Mouse (Mus musculus): Measurements from ENCODE around the gene Fbxo3. TPM values are rescaled to one million over a fixed set of nuclear protein-coding genes. Genes with fewer than 3 reads are reported as not detected.
"Not testable (repeated sequence)": the region's sequence is repeated elsewhere in the genome, so short reads cannot be mapped to it uniquely, and the experiment has no call there.

The Fbxo3 gene
- total RNA-seq (2021), result 10 to 100 TPM; 79.7 to 80.7 TPM
- long read RNA-seq, experiment 1, full-length matches to known transcripts, result 64 of 90 reads
- long read RNA-seq, experiment 1, partial matches to known transcripts, result 1 of 90 reads
- long read RNA-seq, experiment 1, other reads (novel, unspliced or antisense), result 25 of 90 reads
- long read RNA-seq, experiment 2, full-length matches to known transcripts, result 143 of 191 reads
- long read RNA-seq, experiment 2, partial matches to known transcripts, result 15 of 191 reads
- long read RNA-seq, experiment 2, other reads (novel, unspliced or antisense), result 33 of 191 reads

GRCm38 (mm10) chr2:104027458-104028138 lies at the start of gene Fbxo3:
Gene Fbxo3, plus strand, starts transcription at chr2:104027721.
- DNase-seq (ENCODE audit: low spot score in 2 of 2), result peak; percentile 64 to 79

- peak; percentile 45 to 73 for DNase-seq (ENCODE audit: low spot score in 2 of 2)
Measured at GRCm38 (mm10) chr2:103982250-103982649, 45.3 kb upstream of the Fbxo3 start.

GRCm38 (mm10) chr2:103983146-103983545 lies 44.4 kb upstream of the Fbxo3 start:
- no peak for DNase-seq (ENCODE audit: low spot score in 2 of 2)

GRCm38 (mm10) chr2:103987595-103987994 lies 39.9 kb upstream of the Fbxo3 start:
- not testable (repeated sequence) for DNase-seq (ENCODE audit: low spot score in 2 of 2)

GRCm38 (mm10) chr2:103989724-103990123 lies 37.8 kb upstream of the Fbxo3 start:
- DNase-seq (ENCODE audit: low spot score in 2 of 2), result no peak

- DNase-seq (ENCODE audit: low spot score in 2 of 2), result no peak
Measured at GRCm38 (mm10) chr2:103991303-103991702, 36.2 kb upstream of the Fbxo3 start.

- DNase-seq (ENCODE audit: low spot score in 2 of 2), result no peak
Measured at GRCm38 (mm10) chr2:103992162-103992561, 35.4 kb upstream of the Fbxo3 start.

GRCm38 (mm10) chr2:103992618-103993332 lies 34.7 kb upstream of the Fbxo3 start:
- no peak for DNase-seq (ENCODE audit: low spot score in 2 of 2)

- DNase-seq (ENCODE audit: low spot score in 2 of 2), result no peak
Measured at GRCm38 (mm10) chr2:104001076-104001475, 26.4 kb upstream of the Fbxo3 start.

- no peak for DNase-seq (ENCODE audit: low spot score in 2 of 2)
Measured at GRCm38 (mm10) chr2:104001861-104002260, 25.7 kb upstream of the Fbxo3 start.

- peak in 1 of 2 experiments; percentile 27 for DNase-seq (ENCODE audit: low spot score in 2 of 2)
Measured at GRCm38 (mm10) chr2:104002711-104003413, 24.7 kb upstream of the Fbxo3 start.

GRCm38 (mm10) chr2:104007793-104008519 lies 19.6 kb upstream of the Fbxo3 start:
- DNase-seq (ENCODE audit: low spot score in 2 of 2), result no peak

- not testable (repeated sequence) for DNase-seq (ENCODE audit: low spot score in 2 of 2)
Measured at GRCm38 (mm10) chr2:104008853-104009252, 18.7 kb upstream of the Fbxo3 start.

- DNase-seq (ENCODE audit: low spot score in 2 of 2), result no peak
Measured at GRCm38 (mm10) chr2:104023096-104023495, 4.4 kb upstream of the Fbxo3 start.

- no peak for DNase-seq (ENCODE audit: low spot score in 2 of 2)
Measured at GRCm38 (mm10) chr2:104024656-104025055, 2.9 kb upstream of the Fbxo3 start.

- no peak for DNase-seq (ENCODE audit: low spot score in 2 of 2)
Measured at GRCm38 (mm10) chr2:104028139-104028723, 710 bp downstream of the Fbxo3 start, which contains the start of gene 4931422A03Rik. Gene 4931422A03Rik, minus strand, starts transcription at chr2:104028361.

- no peak for DNase-seq (ENCODE audit: low spot score in 2 of 2)
Measured at GRCm38 (mm10) chr2:104029074-104029473, 1.6 kb downstream of the Fbxo3 start.

GRCm38 (mm10) chr2:104030381-104030780 lies 2.9 kb downstream of the Fbxo3 start:
- DNase-seq (ENCODE audit: low spot score in 2 of 2), result no peak

GRCm38 (mm10) chr2:104032056-104032455 lies 4.5 kb downstream of the Fbxo3 start:
- no peak for DNase-seq (ENCODE audit: low spot score in 2 of 2)

- DNase-seq (ENCODE audit: low spot score in 2 of 2), result peak in 1 of 2 experiments; percentile 32
Measured at GRCm38 (mm10) chr2:104034832-104035472, 7.4 kb downstream of the Fbxo3 start.

Data from adrenal gland, postnatal 4 days (tissue).